Mouse (Mus musculus): ENCODE data around the gene Xpo4.
A peak's percentile ranks its signal among the peaks of the same experiment; 100 is the strongest.

The Xpo4 gene

GRCm38 (mm10) chr14:57537261-57538015 lies 127.8 kb downstream of the Xpo4 start:
- DNase-seq (ENCODE audit: low spot score in 2 of 2): peak in 1 of 2 experiments; percentile 43

- DNase-seq (ENCODE audit: low spot score in 2 of 2): no peak
Measured at GRCm38 (mm10) chr14:57536820-57537219, 128.4 kb downstream of the Xpo4 start.

GRCm38 (mm10) chr14:57535646-57536045 lies 129.6 kb downstream of the Xpo4 start:
- DNase-seq (ENCODE audit: low spot score in 2 of 2): no peak

- no peak for DNase-seq (ENCODE audit: low spot score in 2 of 2)
Measured at GRCm38 (mm10) chr14:57534961-57535360, 130.3 kb downstream of the Xpo4 start.

GRCm38 (mm10) chr14:57534346-57534745 lies 130.9 kb downstream of the Xpo4 start:
- no peak for DNase-seq (ENCODE audit: low spot score in 2 of 2)

GRCm38 (mm10) chr14:57533841-57534240 lies 131.4 kb downstream of the Xpo4 start:
- DNase-seq (ENCODE audit: low spot score in 2 of 2): no peak

- peak; percentile 20 to 59 for DNase-seq (ENCODE audit: low spot score in 2 of 2)
Measured at GRCm38 (mm10) chr14:57533214-57533613, 132.0 kb downstream of the Xpo4 start.

GRCm38 (mm10) chr14:57532577-57532976 lies 132.7 kb downstream of the Xpo4 start:
- DNase-seq (ENCODE audit: low spot score in 2 of 2): no peak

- no peak for DNase-seq (ENCODE audit: low spot score in 2 of 2)
Measured at GRCm38 (mm10) chr14:57529786-57530515, 135.3 kb downstream of the Xpo4 start.

GRCm38 (mm10) chr14:57529086-57529785 lies 136.0 kb downstream of the Xpo4 start:
- no peak for DNase-seq (ENCODE audit: low spot score in 2 of 2)

GRCm38 (mm10) chr14:57527598-57527997 lies 137.6 kb downstream of the Xpo4 start:
- no peak for DNase-seq (ENCODE audit: low spot score in 2 of 2)

All from spleen, postnatal 10 days (tissue).